Mouse (Mus musculus) limb, embryonic 12.5 days (tissue): ENCODE measurements around the gene Tia1. TPM values are rescaled to one million over a fixed set of nuclear protein-coding genes. Genes with fewer than 3 reads are reported as not detected.
"Not testable (repeated sequence)": the region's sequence is repeated elsewhere in the genome, so short reads cannot be mapped to it uniquely, and the experiment has no call there.

Experiments used
- ATAC-seq: fragments of 200-750 bp; cut with Nextera tagmentation; 2 replicates; pipeline ENCODE4 v1.8.0; 2017; ENCODE audit warnings: low read depth, moderate TSS enrichment; ENCODE audit not compliant: insufficient number of reproducible peaks, insufficient read depth, low FRiP score, low TSS enrichment
- H3K27ac ChIP-seq: fragments of 300-500 bp; sonication (generic); 2 replicates; pipeline ENCODE4 v1.5.1; 2016; ENCODE audit warnings: mild to moderate bottlenecking, moderate library complexity
- H3K27me3 ChIP-seq: fragments of 300-500 bp; sonication (generic); 2 replicates; pipeline ENCODE4 v1.6.1; 2016; ENCODE audit warnings: mild to moderate bottlenecking, moderate library complexity
- H3K36me3 ChIP-seq: fragments of 300-500 bp; sonication (generic); 2 replicates; pipeline ENCODE4 v1.6.1; 2016; ENCODE audit warnings: mild to moderate bottlenecking, moderate library complexity
- H3K4me1 ChIP-seq: fragments of 300-500 bp; sonication (generic); replicated peaks from 2 replicates; pipeline ENCODE4 v1.6.1; 2016
- H3K4me2 ChIP-seq: fragments of 300-500 bp; sonication (generic); 2 replicates; pipeline ENCODE4 v1.6.1; 2016; ENCODE audit warnings: mild to moderate bottlenecking, moderate library complexity
- H3K4me3 ChIP-seq: fragments of 300-500 bp; sonication (generic); replicated peaks from 2 replicates; pipeline ENCODE4 v1.5.1; 2016; ENCODE audit warnings: mild to moderate bottlenecking
- H3K9ac ChIP-seq: fragments of 300-500 bp; sonication (generic); replicated peaks from 2 replicates; pipeline ENCODE4 v1.6.1; 2016; ENCODE audit warnings: mild to moderate bottlenecking, moderate library complexity
- H3K9me3 ChIP-seq: fragments of 300-500 bp; sonication (generic); 2 replicates; pipeline ENCODE4 v1.6.1; 2016; ENCODE audit warnings: mild to moderate bottlenecking, moderate library complexity
- WGBS: fragments of 180-500 bp; shearing (Covaris S2); methylation state at CpG from one replicate; pipeline ENCODE4 v1.1.7; 2016; 5-methylcytosine and 5-hydroxymethylcytosine counted together
- polyA plus RNA-seq: library from polyadenylated mRNA; unstranded; fragments of >200 nt; fragmentation: Nextera tagmentation; extraction: Ambion mirVana; gene quantifications from 2 replicates; pipeline ENCODE4 v1.2.1, GENCODE M21; 2016

The Tia1 gene
- polyA plus RNA-seq, 1 experiment from 2014 or later = 331 TPM

- Histone ChIP-seq H3K27me3 (no peaks in the 10 kb centered on the region), H3K4me1 (peaks cover 28% of the 10 kb centered on the region), H3K27ac (peak overlapping the region; percentile 91), H3K9me3 (no peaks in the 10 kb centered on the region), H3K4me3 (peak overlapping the region; percentile 72; the same call in 1 of the 2 replicates), H3K36me3 (peaks cover 29% of the 10 kb centered on the region), H3K4me2 (peak overlapping the region; percentile 67), H3K9ac (peak overlapping the region; percentile 80)
- no peak for ATAC-seq
- 62% methylated on average over 3 of the region's 3 CpGs for WGBS
Measured at GRCm38 (mm10) chr6:86370093-86370713, 33.8 kb upstream of the Tia1 start.

DNA sequence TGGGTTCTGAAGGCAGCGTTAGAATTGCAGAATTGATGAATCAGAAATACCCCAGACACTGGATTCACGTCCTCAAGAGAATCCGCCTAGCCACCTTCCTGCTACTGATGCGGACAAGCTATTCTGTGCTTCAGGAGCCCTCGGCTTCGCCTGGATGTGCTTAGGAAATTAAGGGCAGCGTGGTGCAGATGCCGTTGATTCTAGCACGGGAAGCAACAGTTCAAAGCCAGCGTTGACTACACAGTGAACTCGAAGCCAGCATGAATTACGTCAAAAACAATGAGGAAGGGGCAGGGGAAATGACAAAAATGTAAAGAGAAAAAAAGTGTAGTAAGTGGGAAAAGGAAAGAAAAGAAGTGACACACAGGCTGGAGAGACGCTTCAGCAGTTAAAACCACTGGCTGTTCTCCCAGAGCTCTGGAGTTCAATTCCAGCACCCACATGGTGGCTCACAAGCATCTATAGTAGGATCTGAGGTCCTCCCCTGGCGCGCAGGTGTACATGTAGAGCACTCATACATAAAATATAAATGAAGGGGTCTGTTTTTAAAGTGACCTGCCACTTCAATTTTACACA, 33.2 kb upstream of the Tia1 start, which contains the start of gene Snrpg:
TSS of gene Snrpg (plus strand) at position 541 of the 576 bp plus-strand sequence.
- WGBS = 20% methylated on average over 15 of the region's 15 CpGs
- peak; percentile 33; the same call in 1 of the 2 replicates for ATAC-seq

DNA sequence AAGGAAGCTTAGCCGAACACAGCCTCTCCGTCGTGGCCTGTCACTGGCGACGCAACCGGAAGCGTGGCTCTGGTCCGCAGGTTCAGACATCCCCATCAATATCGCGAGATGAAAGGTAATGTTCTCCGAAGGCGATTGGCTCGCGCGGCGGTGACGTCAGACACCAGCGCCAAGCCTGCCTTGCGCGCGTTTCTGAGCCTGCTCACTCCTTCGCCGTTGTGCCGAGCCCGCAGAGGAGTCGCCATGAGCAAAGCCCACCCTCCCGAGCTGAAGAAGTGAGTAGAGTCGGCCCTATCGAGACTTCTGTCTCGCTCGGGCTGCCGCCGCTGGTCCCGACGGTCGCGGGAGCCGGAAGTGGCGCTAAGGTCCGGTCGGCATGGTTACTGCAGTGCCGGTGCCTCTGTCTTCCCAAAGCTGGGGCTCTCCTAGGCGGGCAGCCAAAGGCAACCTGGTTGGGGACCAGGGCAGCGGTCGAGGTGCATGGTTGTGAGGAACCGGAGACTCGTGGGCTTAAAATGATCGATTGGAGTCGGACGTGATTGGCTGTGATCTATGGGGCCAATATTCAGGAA, 32.6 kb upstream of the Tia1 start:
- H3K9me3 ChIP-seq = no peaks in the 10 kb centered on the region
- peak overlapping the region; percentile 92 for H3K4me2 ChIP-seq
- no peaks in the 10 kb centered on the region for H3K27me3 ChIP-seq
- peak; percentile 93 for ATAC-seq
- H3K9ac ChIP-seq = peak overlapping the region; percentile 80
- H3K27ac ChIP-seq = peak overlapping the region; percentile 91
- peaks cover 24% of the 10 kb centered on the region for H3K4me1 ChIP-seq
- whole genome bisulfite sequencing = under 1% methylated on average over 50 of the region's 50 CpGs
- peak overlapping the region; percentile 72 for H3K4me3 ChIP-seq
- H3K36me3 ChIP-seq = peaks cover 40% of the 10 kb centered on the region

More for the DNA sequence above, 33.2 kb upstream of the Tia1 start, which contains the start of gene Snrpg:
- Histone ChIP-seq H3K4me2 (peak within 1 kb of the TSS; percentile 92), H3K27me3 (no peaks in the 10 kb centered on the region), H3K9ac (peak within 1 kb of the TSS; percentile 80), H3K4me3 (peak within 1 kb of the TSS; percentile 72), H3K9me3 (no peaks in the 10 kb centered on the region), H3K27ac (peak within 1 kb of the TSS; percentile 91), H3K36me3 (peaks cover 34% of the 10 kb centered on the region), H3K4me1 (peaks cover 28% of the 10 kb centered on the region)

DNA sequence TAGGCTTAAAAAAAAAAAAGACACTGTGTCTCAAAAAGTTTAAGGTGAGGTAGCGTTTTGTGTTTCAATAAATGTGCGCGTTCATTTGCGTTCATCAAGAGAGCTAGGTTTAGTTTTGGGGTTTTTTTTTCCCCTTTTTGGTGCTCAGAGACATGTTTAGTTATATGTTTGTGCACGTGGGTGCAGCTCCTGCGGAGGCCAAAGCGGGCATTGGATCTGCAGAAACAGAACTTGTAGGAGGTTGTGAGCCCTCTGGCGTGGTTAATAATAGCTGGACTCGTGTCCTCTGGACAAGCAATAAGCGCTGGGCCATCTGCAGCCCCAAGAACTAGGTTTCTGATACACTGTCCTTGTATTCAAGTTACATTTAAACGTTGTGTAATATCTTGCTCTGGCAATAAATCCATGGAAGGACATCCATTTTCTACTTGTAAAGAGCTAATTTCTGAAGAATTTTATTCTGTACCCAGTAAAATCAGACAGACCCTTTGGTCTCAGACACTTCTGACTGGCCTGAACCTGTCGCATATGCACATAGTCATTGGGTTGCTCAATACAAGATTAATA, 32.0 kb upstream of the Tia1 start:
- peaks cover 46% of the 10 kb centered on the region for H3K36me3 ChIP-seq
- no peak for ATAC-seq
- H3K4me2 ChIP-seq = peak overlapping the region; percentile 92
- peaks cover 21% of the 10 kb centered on the region for H3K4me1 ChIP-seq
- peak overlapping the region; percentile 72 for H3K4me3 ChIP-seq
- H3K27ac ChIP-seq = peak overlapping the region; percentile 90; the same call in 1 of the 2 replicates
- no peaks in the 10 kb centered on the region for H3K27me3 ChIP-seq
- peak overlapping the region; percentile 80 for H3K9ac ChIP-seq
- 2% methylated on average over 12 of the region's 12 CpGs for WGBS
- H3K9me3 ChIP-seq = no peaks in the 10 kb centered on the region

GRCm38 (mm10) chr6:86373556-86373955, 30.5 kb upstream of the Tia1 start:
- ATAC-seq = no peak
- Histone ChIP-seq H3K4me1 (peaks cover 21% of the 10 kb centered on the region), H3K27ac (no peak overlapping the region), H3K27me3 (no peaks in the 10 kb centered on the region), H3K4me2 (no peak overlapping the region), H3K4me3 (no peak overlapping the region), H3K9ac (no peak overlapping the region), H3K9me3 (no peaks in the 10 kb centered on the region), H3K36me3 (peaks cover 49% of the 10 kb centered on the region)
- WGBS = 95% methylated on average over 6 of the region's 6 CpGs

GRCm38 (mm10) chr6:86378341-86378740, 25.7 kb upstream of the Tia1 start:
- Histone ChIP-seq H3K4me1 (0 out of 2 replicates have a peak, but pooled peaks cover 3% of the 10 kb centered on the region), H3K27me3 (no peaks in the 10 kb centered on the region), H3K4me2 (no peak overlapping the region), H3K36me3 (peaks cover 57% of the 10 kb centered on the region), H3K9ac (no peak overlapping the region), H3K9me3 (no peaks in the 10 kb centered on the region), H3K27ac (no peak overlapping the region), H3K4me3 (no peak overlapping the region)
- 92% methylated on average over 3 of the region's 3 CpGs for WGBS
- no peak for ATAC-seq

- not testable (repeated sequence) for H3K9me3 ChIP-seq, H3K27ac ChIP-seq, ATAC-seq, H3K4me1 ChIP-seq, H3K4me2 ChIP-seq, H3K27me3 ChIP-seq, H3K4me3 ChIP-seq, H3K9ac ChIP-seq
- peaks cover 54% of the 10 kb centered on the region for H3K36me3 ChIP-seq
- 75% methylated on average over 8 of the region's 8 CpGs for WGBS
Measured at GRCm38 (mm10) chr6:86380112-86380511, 23.9 kb upstream of the Tia1 start.

GRCm38 (mm10) chr6:86382551-86382950, 21.5 kb upstream of the Tia1 start:
- Histone ChIP-seq H3K27ac (no peak overlapping the region), H3K4me2 (no peak overlapping the region), H3K9me3 (no peaks in the 10 kb centered on the region), H3K4me3 (no peak overlapping the region), H3K4me1 (0 out of 2 replicates have a peak, but pooled peaks cover 2% of the 10 kb centered on the region), H3K9ac (no peak overlapping the region), H3K36me3 (peaks cover 51% of the 10 kb centered on the region), H3K27me3 (no peaks in the 10 kb centered on the region)
- no peak for ATAC-seq

- 52% methylated on average over 16 of the region's 16 CpGs for WGBS
- no peak overlapping the region for H3K9ac ChIP-seq
- H3K4me1 ChIP-seq = 0 out of 2 replicates have a peak, but pooled peaks cover 2% of the 10 kb centered on the region
- ATAC-seq = no peak
- no peak overlapping the region for H3K4me2 ChIP-seq
- H3K9me3 ChIP-seq = no peaks in the 10 kb centered on the region
- H3K27ac ChIP-seq = no peak overlapping the region
- H3K4me3 ChIP-seq = no peak overlapping the region
- H3K27me3 ChIP-seq = no peaks in the 10 kb centered on the region
- peaks cover 51% of the 10 kb centered on the region for H3K36me3 ChIP-seq
Measured at GRCm38 (mm10) chr6:86383370-86383769, 20.6 kb upstream of the Tia1 start.

- Histone ChIP-seq H3K4me3 (no peak overlapping the region), H3K9me3 (no peaks in the 10 kb centered on the region), H3K9ac (no peak overlapping the region), H3K27me3 (no peaks in the 10 kb centered on the region), H3K36me3 (peaks cover 51% of the 10 kb centered on the region), H3K4me1 (0 out of 2 replicates have a peak, but pooled peaks cover 2% of the 10 kb centered on the region), H3K4me2 (no peak overlapping the region), H3K27ac (no peak overlapping the region)
- no peak for ATAC-seq
- 62% methylated on average over 4 of the region's 4 CpGs for WGBS
Measured at GRCm38 (mm10) chr6:86384692-86385091, 19.3 kb upstream of the Tia1 start.
